Mouse (Mus musculus) testis, adult 2 months (tissue): Measurements from ENCODE around the gene Slc24a4.

Experiments
- CTCF ChIP-seq: fragments of 200-500 bp; IDR thresholded peaks from 2 replicates; pipeline ENCODE4 v1.5.1; 2012; ENCODE audit warnings: low read depth, mild to moderate bottlenecking, inconsistent platforms, low read length, moderate library complexity; ENCODE audit not compliant: control insufficient read depth, insufficient read depth, insufficient replicate concordance
- POLR2A ChIP-seq: fragments of 200-500 bp; IDR thresholded peaks from 2 replicates; pipeline ENCODE4 v1.6.1; 2012; ENCODE audit warnings: low read depth, mild to moderate bottlenecking, inconsistent platforms, low read length, moderate library complexity; ENCODE audit not compliant: control insufficient read depth

- TF ChIP-seq CTCF (no peak), POLR2A (0 out of 2 replicates have a peak, but pooled peaks have one; percentile 48)
These were observed 154.4 kb downstream of the Slc24a4 start, which contains the start of gene Rin3 for GRCm38 (mm10) chr12:102282763-102283482.
